Mouse (Mus musculus): ENCODE data around the gene BC037034.
"Not testable (repeated sequence)": the region's sequence is repeated elsewhere in the genome, so short reads cannot be mapped to it uniquely, and the experiment has no call there.

Gene BC037034

DNA sequence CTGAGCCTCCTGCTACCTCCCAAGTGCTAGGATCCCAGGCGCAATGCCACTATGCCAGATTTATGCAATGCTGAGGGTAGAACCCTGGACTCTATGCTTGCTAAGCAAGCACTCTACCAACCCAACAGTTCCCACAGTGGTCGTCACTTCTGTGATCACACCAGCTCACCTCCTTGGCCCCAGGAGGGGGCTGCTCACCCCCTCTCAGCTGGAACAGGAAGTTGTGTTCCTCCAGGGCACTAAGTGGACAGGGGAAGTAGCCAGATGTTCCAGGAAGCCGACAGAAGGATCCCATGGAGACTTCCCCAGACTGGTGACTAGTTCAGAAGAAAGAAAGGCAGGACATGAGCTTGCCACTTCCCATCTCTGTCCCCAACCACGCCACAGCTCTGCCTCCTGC, 1.8 kb downstream of the BC037034 start:
- no peak for DNase-seq (ENCODE audit: low read depth)

DNA sequence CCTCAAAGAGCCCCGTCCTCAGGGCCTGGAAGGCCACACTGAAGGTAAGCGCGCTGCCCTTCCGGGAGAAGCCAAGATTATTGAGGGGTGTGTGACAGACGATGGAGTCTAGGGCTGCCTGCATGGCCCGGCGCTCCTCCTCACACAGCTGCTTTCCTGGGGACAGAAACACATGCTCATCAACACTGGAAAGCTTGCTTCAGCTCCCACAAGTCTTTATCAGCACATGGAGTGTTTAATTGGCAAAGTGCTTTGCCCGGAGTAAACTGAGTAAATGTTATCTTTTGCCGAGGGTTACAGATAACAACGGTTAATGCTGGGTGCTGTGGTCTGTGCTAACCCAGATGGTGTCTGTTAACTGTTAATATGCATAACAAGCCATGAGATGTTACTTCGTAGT, 3.0 kb downstream of the BC037034 start:
- DNase-seq (ENCODE audit: low read depth), result no peak

DNA sequence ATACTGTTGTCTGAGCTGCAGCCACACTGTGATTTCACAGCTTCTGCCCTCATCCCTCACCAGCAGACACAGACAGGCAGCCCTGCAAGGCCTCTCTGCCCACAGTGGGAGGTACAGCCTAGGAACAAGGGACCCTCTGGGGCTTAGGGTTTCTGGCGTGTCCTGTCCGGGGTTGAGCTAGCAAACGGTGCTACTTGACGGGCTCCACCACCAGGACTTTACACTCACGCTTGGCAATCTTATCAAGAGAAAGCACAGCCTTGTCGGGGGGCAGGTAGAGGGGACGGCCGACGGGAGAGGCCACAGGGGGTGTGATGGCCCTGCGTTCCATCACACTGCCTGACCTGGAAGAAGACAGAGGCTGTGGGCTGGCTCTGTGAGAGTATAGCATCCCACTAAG, 3.8 kb downstream of the BC037034 start:
- DNase-seq (ENCODE audit: low read depth), result no peak

GRCm38 (mm10) chr5:138258993-138259392, 4.8 kb downstream of the BC037034 start:
- DNase-seq (ENCODE audit: low read depth), result no peak

DNA sequence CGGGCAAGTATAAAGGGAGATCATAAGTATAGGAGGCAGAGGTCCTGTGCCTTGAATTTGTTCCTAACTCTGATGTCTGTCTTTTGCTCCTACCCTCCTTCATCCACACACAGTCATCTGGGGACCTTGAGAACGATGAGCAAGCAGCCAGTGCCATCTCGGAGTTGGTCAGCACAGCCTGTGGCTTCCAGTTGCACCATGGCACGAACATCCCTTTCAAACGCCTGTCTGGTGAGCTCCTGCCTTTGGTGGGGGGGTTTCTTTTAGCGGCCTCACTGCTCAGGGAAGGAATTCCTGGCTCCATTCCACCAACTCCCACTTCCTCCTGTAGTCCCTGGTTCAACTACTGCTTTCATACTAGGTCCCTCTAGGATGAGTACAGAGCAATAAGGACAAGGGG, 5.3 kb downstream of the BC037034 start:
- DNase-seq (ENCODE audit: low read depth), result no peak

GRCm38 (mm10) chr5:138258078-138258477, 5.8 kb downstream of the BC037034 start:
- no peak for DNase-seq (ENCODE audit: low read depth)

GRCm38 (mm10) chr5:138257585-138257978, 6.3 kb downstream of the BC037034 start:
- no peak for DNase-seq (ENCODE audit: low read depth)

GRCm38 (mm10) chr5:138256966-138257584, 6.8 kb downstream of the BC037034 start:
- peak; percentile 60 for DNase-seq (ENCODE audit: low read depth)

GRCm38 (mm10) chr5:138256094-138256467, 7.8 kb downstream of the BC037034 start:
- DNase-seq (ENCODE audit: low read depth), result no peak

DNA sequence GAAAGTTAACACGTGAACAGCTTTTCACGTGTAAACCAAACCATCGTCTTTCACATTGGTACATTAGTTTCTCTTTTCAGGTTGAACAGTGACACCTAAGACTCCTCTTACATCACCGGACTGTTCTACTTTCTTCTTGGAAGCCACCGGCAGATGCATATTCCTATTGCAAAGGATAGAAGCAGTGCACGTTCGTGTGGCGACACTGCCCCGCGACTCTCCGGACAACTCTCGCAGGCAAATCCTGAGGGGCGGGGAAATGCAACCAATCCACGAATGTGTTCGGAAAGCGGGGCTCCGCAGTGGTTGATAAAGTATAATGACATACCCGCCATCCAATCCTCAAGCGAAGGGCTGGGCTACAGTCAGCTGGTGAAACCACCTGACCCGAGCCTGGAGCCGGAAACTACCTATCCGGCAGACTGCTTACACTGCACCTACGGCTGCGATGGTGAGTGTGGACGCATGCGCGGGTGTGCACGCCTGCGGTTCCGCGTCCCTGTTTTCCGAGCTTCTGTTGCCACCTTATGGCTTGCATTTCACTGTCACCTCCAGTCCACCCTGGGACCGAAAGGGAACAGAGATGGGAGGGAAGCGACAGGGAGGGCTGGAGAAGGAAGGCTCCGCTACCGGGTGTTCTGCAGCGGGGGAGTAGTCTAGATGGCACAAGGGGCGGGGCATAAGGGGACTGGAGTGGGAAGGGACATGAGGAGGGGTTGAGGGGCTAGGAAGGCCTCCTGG, 8.3 kb downstream of the BC037034 start, which contains the start of gene Lamtor4:
Gene Lamtor4 (plus strand): TSS at position 130 of the 741 bp plus-strand sequence.
- peak; percentile 89 for DNase-seq (ENCODE audit: low read depth)

- DNase-seq (ENCODE audit: low read depth), result no peak
These were observed 10.8 kb downstream of the BC037034 start for GRCm38 (mm10) chr5:138253061-138253460.

DNA sequence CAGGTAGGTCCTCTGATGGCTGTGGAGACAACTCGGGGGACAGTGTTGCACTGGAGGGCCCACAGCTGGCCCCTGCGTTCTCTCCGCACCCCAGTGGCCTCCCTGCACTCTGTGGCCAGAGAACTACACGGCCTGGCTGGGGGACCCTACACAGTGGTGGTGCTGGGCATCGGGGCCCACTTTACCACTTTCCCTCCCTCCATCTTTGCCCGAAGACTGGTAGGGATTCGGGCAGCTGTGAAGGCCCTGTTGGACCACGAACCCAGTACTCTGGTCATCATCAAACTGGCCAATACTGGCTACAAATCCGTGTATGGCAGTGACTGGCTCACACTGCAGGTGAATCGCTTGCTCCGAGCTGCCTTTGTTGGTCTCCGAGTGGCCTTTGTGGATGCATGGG, 12.7 kb downstream of the BC037034 start:
- no peak for DNase-seq (ENCODE audit: low read depth)

DNA sequence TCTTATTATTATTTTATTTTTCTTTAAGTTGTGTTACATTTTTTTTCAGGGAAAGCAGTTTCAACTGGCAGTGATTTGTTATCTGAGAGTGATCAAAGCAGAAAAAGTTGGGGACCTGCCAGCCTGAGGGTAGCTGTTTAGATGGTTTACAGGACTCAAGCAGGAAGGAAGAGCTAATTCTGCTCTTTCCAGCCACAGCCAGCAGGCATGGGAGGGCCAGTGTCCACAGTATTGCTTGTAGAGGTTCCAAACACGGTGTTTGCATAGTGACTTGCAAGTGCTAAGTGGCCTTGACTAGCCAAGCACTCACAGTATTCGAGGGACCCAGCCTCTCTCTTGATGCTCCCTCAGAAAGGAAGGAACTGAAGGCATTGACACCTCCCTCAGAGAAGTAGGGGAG, 22.3 kb downstream of the BC037034 start:
- DNase-seq (ENCODE audit: low read depth), result no peak

DNA sequence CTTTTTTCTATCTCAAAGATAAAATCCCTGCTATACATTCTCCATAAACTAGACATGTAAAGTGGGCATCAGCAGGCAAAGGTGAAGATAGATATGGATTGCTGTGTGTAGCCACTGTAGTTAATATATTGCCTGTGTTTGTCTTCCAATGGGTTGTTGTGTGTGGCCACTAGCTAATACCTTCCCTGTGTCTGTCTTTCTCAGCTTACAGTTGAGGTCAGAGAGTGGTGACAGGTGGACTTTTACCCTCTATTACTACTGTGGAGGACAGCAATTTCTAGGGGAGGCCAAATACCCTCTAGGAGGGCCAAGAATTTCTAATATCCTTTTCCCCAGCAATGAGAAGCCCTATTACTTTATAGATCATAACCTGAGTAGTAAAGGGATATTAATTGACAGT, 29.6 kb downstream of the BC037034 start:
- no peak for DNase-seq (ENCODE audit: low read depth)

DNA sequence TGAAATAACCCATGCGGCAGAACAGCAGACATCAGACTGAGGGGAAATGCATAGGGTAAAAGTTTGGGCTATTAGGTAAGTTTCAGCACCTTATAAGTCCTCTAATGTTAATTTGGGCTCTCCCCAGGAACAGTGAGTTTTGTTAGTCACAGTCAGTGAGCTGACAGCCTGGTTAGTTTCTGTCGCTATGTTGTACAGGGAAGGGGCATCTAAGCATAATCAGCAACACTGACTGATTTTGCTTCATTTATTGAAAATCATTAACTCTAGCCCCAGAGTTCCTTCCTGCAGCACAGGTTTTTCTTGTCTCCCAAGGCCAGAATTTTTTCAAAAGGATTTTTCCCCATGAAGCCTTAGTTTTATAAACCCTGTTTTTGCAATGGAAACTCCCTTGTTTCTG, 30.1 kb downstream of the BC037034 start:
- DNase-seq (ENCODE audit: low read depth), result no peak

DNA sequence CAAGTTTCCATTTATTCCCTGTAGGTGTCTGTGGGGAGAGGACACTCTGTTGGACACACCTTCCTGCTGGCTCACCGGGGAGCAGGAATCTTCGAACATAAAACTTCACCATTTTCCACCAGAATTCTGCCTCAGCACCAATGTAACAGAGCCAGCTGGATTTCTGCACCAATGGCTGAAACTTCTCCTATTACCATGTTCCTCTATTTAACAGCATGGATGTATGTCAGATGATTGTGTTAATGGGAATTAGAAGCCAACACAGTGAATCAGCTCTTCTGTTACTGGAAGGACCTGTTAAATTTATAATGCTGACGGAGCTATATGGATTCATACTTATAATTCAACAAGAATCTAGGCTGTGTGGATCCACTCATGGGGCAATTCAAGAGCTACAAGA, 34.3 kb downstream of the BC037034 start:
- no peak for DNase-seq (ENCODE audit: low read depth)

GRCm38 (mm10) chr5:138228026-138228425, 35.8 kb downstream of the BC037034 start:
- peak; percentile 44 for DNase-seq (ENCODE audit: low read depth)

- peak; percentile 71 for DNase-seq (ENCODE audit: low read depth)
These were observed 36.5 kb downstream of the BC037034 start for GRCm38 (mm10) chr5:138227367-138227766.

DNA sequence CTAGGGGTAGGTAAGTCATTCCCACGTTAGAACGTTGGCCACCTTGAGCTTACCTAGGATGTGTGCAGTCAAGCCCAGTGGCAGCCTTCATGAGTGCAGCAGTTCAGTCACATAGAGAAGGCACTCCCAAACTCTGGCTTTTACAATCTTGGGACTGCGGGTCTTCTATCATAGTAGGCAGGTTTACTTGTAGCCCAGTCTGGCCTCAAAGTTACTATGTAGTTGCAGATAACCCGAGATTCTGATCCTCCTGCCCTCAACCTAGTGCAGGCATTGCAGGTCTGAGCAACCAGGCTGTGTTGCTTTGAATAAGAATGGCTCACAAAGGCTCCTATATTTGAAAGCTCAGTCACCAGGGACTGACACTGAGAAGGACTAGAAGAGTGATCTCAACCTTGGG, 37.3 kb downstream of the BC037034 start:
- no peak for DNase-seq (ENCODE audit: low read depth)

DNA sequence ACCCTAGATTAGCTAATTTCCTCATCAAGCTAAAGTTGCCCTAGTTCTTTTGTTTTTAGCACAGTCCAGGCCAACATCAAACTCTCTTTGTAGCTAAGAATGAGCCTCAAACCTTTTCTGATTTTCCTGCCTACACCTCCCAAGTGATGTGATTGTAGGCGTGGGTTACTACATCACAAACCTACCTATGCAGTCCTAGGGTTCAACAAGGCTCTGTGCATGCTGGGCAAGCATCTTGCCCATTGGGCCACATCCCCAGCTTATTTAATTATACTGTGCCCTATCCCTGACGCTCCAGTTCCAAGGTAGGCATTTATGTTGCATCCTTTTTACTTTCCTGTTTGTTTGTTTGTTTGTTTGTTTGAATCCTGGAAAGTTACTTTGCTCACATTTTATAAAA, 38.1 kb downstream of the BC037034 start, which contains the start of gene Nxpe5:
Gene Nxpe5 (plus strand): TSS at position 199 of the 400 bp plus-strand sequence.
- DNase-seq (ENCODE audit: low read depth), result no peak

- no peak for DNase-seq (ENCODE audit: low read depth)
These were observed 40.5 kb downstream of the BC037034 start for GRCm38 (mm10) chr5:138223287-138223686.

GRCm38 (mm10) chr5:138222111-138222510, 41.7 kb downstream of the BC037034 start:
- peak; percentile 91 for DNase-seq (ENCODE audit: low read depth)

GRCm38 (mm10) chr5:138219864-138220263, 44.0 kb downstream of the BC037034 start:
- DNase-seq (ENCODE audit: low read depth), result no peak

- DNase-seq (ENCODE audit: low read depth), result not testable (repeated sequence)
These were observed 47.2 kb downstream of the BC037034 start for GRCm38 (mm10) chr5:138216632-138217031.
